Mouse (Mus musculus) adrenal gland, adult 2 months (tissue): Measurements from ENCODE around the gene Ccdc85b. TPM values are rescaled to one million over a fixed set of nuclear protein-coding genes. Genes with fewer than 3 reads are reported as not detected.

Source experiments
- DNase-seq: peaks from one replicate; pipeline ENCODE4 v3.0.0; 2021
- polyA plus RNA-seq: library from polyadenylated mRNA; depleted of rRNA; stranded (reverse); fragments of >200 nt; gene quantifications from 2 replicates; pipeline ENCODE4 v1.2.3, GENCODE M21; 2012
- total RNA-seq, 2 experiments: library from RNA; stranded (reverse); gene quantifications; 2 replicates each; pipeline ENCODE4 v1.2.3; 2021

Gene Ccdc85b
- total and polyA plus RNA-seq, 3 experiments, result 3.5 to 13.5 (median 10.5) TPM

- DNase-seq, result no peak
Measured at GRCm38 (mm10) chr19:5456241-5456921, 1.3 kb downstream of the Ccdc85b start.

GRCm38 (mm10) chr19:5455568-5455967 is 2.1 kb downstream of the Ccdc85b start:
- DNase-seq, result no peak

- DNase-seq, result no peak
Measured at GRCm38 (mm10) chr19:5455037-5455436, 2.7 kb downstream of the Ccdc85b start.

GRCm38 (mm10) chr19:5451766-5452165 is 5.9 kb downstream of the Ccdc85b start:
- no peak for DNase-seq

GRCm38 (mm10) chr19:5449673-5450072 is 8.0 kb downstream of the Ccdc85b start:
- no peak for DNase-seq

- DNase-seq, result peak; percentile 79
Measured at GRCm38 (mm10) chr19:5448354-5449150, 9.1 kb downstream of the Ccdc85b start.

GRCm38 (mm10) chr19:5447515-5448353 is 10.0 kb downstream of the Ccdc85b start, which contains the start of gene Fosl1:
Gene Fosl1 (plus strand): TSS chr19:5447547.
- peak; percentile 84 for DNase-seq

- DNase-seq, result no peak
Measured at GRCm38 (mm10) chr19:5445747-5446146, 11.9 kb downstream of the Ccdc85b start.

- DNase-seq, result no peak
Measured at GRCm38 (mm10) chr19:5444954-5445353, 12.7 kb downstream of the Ccdc85b start.

- DNase-seq, result no peak
Measured at GRCm38 (mm10) chr19:5444371-5444908, 13.3 kb downstream of the Ccdc85b start.

- DNase-seq, result no peak
Measured at GRCm38 (mm10) chr19:5433951-5434350, 23.7 kb downstream of the Ccdc85b start.

- DNase-seq, result peak; percentile 73
Measured at GRCm38 (mm10) chr19:5432992-5433852, 24.5 kb downstream of the Ccdc85b start.

GRCm38 (mm10) chr19:5431911-5432464 is 25.7 kb downstream of the Ccdc85b start:
- DNase-seq, result peak; percentile 68

GRCm38 (mm10) chr19:5430408-5430807 is 27.3 kb downstream of the Ccdc85b start:
- DNase-seq, result no peak

GRCm38 (mm10) chr19:5429806-5430205 is 27.9 kb downstream of the Ccdc85b start:
- peak; percentile 94 for DNase-seq

GRCm38 (mm10) chr19:5429219-5429618 is 28.5 kb downstream of the Ccdc85b start:
- no peak for DNase-seq

GRCm38 (mm10) chr19:5428083-5428482 is 29.6 kb downstream of the Ccdc85b start:
- DNase-seq, result no peak

- no peak for DNase-seq
Measured at GRCm38 (mm10) chr19:5426640-5427290, 30.9 kb downstream of the Ccdc85b start.

- DNase-seq, result no peak
Measured at GRCm38 (mm10) chr19:5425906-5426565, 31.7 kb downstream of the Ccdc85b start.
